Mouse (Mus musculus): ENCODE measurements at regions not wholly inside any gene's neighbourhood (a gene's known extent, or its start where the extent isn't known, plus 50 kb on each side); places are given as distances from the start of the nearest gene placed in this dataset.

GRCm38 (mm10) chr9:24922051-24922860 is 148.2 kb upstream of the Tbx20 start:
- CTCF ChIA-PET = interaction anchor here in 2 of 4 experiments (0.6 to 1.0 kb wide), 2 partner anchors 15 to 105 kb away, joined by 3 to 6 read pairs; no protein-coding TSS in a partner anchor
- POLR2A ChIA-PET = no interaction called here

- POLR2A ChIA-PET = interaction anchor here in 1 of 4 experiments (1.2 kb wide), 1 partner anchor 11 kb away, joined by 4 read pairs; no protein-coding TSS in a partner anchor
- CTCF ChIA-PET = no interaction called here
These were observed 149.4 kb upstream of the Tbx20 start for GRCm38 (mm10) chr9:24923514-24923913.

DNA sequence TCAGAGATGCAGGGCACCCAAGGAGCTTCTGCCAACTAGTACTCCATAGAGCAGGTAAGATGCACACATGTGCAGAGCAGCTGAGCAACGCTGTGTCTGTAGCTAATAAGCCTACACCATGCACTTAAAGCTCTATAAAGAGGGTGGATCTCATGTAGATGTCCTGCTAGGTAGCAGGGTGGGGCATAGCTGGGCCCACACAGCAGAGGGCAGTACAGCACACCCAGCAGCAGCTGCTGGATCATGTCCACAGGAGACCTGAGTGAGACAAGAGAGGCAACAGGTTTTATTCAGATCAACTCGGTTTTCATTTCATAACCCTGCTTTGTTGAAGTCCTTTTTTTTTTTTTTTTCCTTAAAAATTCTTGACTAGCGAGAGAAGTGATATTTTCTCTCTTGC is 151.5 kb upstream of the Gm10181 start:
- CTCF ChIA-PET = interaction anchor here (0.6 to 2.0 kb wide), 11 partner anchors 9 to 177 kb away, joined by 3 to 7 read pairs (median 4); no protein-coding TSS in a partner anchor
- POLR2A ChIA-PET = interaction anchor here in 1 of 4 experiments (0.9 kb wide), 1 partner anchor 28 kb away, joined by 6 read pairs; no protein-coding TSS in a partner anchor

- POLR2A ChIA-PET = interaction anchor here in 1 of 4 experiments (1.2 kb wide), 1 partner anchor 165 kb away, joined by 4 read pairs; no protein-coding TSS in a partner anchor
- CTCF ChIA-PET = no interaction called here
These were observed 146.3 kb upstream of the Gm10181 start for GRCm38 (mm10) chr9:24942943-24943342.

DNA sequence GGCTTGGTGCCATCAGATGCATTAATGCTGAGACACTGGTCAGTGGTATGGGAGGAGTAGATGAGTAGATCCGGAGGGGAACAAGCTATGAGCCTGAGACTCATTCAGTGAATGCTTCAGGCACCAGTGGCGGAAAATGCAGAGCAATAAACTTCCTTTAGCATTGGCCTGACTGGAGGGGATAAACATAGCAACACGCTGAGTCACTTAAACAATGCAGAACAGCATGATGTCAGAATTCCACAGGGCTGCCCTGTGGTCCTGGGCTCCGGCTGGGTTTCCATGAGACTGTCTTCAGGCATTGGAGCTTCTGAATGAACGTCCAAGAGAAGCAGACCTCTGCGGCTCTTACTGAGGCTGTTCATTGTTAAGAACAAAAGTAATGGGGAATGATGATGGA is 145.4 kb upstream of the Gm10181 start:
- POLR2A ChIA-PET = interaction anchor here in 1 of 4 experiments (1.2 kb wide), 1 partner anchor 166 kb away, joined by 4 read pairs; no protein-coding TSS in a partner anchor
- CTCF ChIA-PET = interaction anchor here in 2 of 4 experiments (0.8 to 0.9 kb wide), 2 partner anchors 164 to 183 kb away, joined by 3 to 4 read pairs; no protein-coding TSS in a partner anchor

- POLR2A ChIA-PET = no interaction called here
- CTCF ChIA-PET = no interaction called here
These were observed 136.7 kb upstream of the Gm10181 start for GRCm38 (mm10) chr9:24952516-24952915.

GRCm38 (mm10) chr9:24955641-24956040 is 133.6 kb upstream of the Gm10181 start:
- ChIA-PET CTCF (no interaction called here), POLR2A (no interaction called here)

DNA sequence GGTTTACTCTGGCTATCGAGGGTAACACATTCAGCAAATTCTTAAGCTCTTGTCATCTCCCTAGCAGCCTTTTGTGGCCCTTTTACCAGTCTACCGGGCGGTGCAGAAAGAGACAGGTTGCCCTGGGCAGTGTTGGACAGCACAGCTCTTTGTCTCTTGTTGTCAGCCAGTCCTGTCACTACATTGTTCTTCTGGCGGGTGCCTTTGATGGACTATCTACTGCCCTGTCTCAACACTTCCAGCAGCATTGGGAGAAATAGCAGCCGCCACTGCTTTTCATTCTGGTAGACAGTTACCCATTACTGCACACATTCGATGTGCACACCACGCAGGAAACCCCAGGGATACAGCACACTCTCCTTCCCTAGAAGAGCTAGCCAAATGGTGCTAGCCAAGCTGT is 132.7 kb upstream of the Gm10181 start:
- CTCF ChIA-PET = no interaction called here
- POLR2A ChIA-PET = interaction anchor here in 1 of 4 experiments (0.5 kb wide), 1 partner anchor 1155 kb away, joined by 3 read pairs; no protein-coding TSS in a partner anchor

- ChIA-PET CTCF (no interaction called here), POLR2A (no interaction called here)
These were observed 125.9 kb upstream of the Gm10181 start for GRCm38 (mm10) chr9:24963290-24963689.

DNA sequence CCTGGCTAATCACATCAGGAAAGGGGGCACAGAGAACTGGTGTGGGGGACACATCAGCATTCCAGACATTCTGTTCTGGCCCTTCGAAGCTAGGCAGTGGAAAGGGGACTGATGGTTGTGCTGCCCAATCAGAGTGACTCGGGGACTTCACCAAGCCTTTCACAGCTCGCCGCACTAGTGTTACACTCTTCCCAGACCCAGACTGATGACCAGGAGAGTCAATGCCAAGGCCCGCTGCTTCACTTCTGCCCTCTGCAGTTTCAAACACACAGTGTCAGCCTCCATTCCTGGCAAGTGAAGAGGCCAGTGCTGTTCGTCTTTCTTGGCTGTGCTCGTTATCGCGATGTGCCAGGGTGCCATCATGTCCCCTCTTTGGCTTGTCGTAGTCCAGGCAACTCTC is 121.7 kb upstream of the Gm10181 start:
- CTCF ChIA-PET = interaction anchor here in 1 of 4 experiments (0.6 to 1.0 kb wide), 2 partner anchors 16 to 207 kb away, joined by 4 read pairs; no protein-coding TSS in a partner anchor
- POLR2A ChIA-PET = no interaction called here

DNA sequence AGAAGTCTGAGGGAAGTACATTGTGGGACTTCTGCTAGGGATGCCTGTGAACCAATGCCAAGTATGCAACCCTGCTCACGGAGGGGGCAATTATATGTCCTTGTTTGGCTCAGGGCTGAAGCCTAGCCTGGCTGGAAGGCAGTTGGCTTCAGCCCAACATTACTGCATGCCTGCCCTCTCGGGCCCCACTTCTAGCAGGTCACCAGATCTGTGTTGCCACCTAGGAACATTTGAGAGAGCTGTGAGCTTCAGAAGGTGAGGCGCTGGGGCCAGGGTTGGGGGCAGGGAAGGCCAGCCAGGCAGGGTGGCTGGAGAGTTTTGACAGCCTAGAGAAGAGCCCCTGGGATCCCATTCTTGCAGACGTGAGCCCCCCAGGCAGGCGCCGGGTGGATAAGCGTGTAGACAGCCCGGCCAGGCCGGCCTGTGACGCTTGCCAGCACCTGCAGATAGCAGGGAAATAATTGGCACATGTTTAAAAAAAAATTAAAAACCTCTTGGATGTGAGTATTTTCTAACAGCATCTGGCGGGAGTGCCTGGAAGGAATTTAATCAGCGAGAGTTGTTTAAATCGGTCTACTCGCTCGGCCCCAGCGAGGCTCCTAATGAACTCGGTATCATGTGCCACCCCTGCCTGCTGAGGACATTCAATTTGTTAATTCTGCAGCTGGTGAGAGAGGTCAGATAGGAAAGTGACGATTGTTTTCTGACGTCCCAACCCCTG is 115.0 kb upstream of the Gm10181 start:
- CTCF ChIA-PET = interaction anchor here in 2 of 4 experiments (0.6 to 1.2 kb wide), 2 partner anchors 273 to 437 kb away, joined by 3 read pairs; no protein-coding TSS in a partner anchor
- POLR2A ChIA-PET = no interaction called here

DNA sequence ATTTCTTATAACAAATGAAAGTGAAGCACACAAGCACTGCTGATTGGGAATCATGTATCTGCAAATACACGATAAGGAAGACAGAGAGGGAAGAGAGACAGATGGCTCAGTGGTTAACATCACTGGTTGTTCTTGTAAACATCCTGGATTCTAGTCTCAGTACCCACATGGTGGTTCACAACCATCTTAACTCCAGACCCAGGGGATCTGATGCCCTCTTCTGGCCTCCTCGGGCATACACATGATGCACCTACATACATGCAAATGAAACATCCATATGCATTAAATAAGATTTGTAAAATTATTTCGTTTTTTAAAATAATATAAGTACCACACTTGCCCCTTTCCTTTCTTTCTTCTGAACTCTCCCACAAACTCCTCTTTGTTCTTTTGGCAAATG is 106.4 kb upstream of the Gm10181 start:
- CTCF ChIA-PET = no interaction called here
- POLR2A ChIA-PET = no interaction called here

DNA sequence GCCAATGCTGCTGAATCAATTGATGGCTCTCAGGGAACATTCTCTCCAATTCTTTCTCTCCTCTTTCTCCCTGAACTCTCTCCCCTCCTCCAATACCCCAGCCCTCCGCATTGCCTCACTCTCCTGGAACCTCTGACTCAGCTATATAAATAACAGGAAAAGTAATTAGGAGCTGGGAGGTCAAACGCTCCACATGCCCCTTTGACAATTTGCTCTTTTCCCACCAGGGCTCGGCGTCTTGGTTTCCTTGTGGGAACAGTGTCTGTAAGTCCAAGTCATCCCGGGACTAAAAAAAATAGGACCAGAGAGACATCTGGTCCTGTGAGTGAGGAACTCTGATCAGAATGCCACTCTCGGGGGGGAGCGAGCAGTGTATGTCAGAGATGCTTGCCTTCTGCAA is 94.7 kb upstream of the Gm10181 start:
- CTCF ChIA-PET = no interaction called here
- POLR2A ChIA-PET = no interaction called here

DNA sequence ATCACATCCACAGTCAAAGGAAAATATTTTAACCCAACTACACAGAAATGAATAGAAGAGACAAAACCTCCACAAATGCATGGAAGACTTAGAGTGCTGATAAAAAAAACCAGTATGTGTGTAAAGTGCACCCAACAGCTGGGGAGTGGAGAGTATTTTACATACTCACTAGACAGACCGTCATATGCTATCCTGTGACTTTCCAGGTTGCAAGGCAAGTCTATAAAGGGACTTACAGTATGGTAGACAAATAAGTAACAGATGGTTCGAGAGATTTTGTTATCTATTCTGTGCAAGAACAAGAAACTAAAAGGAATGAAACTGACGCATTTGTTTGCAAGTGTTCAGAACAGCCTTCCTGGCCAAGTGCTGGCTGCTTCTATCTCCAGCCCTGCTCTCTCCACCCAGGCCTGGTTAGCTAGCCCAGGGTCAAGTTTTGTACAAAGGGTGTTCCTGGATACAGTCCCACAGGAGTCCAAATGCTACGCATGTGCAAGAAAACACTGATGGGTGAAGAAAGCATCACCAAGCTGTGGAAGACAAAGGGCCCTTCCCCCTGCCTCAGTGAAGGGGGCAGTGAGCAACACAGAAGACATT is 68.0 kb upstream of the Gm10181 start:
- ChIA-PET POLR2A (interaction anchor here in 1 of 4 experiments (0.5 kb wide), 1 partner anchor 240 kb away, joined by 3 read pairs; no protein-coding TSS in a partner anchor), CTCF (interaction anchor here in 1 of 4 experiments (1.0 kb wide), 1 partner anchor 261 kb away, joined by 3 read pairs; no protein-coding TSS in a partner anchor)

GRCm38 (mm10) chr9:25022439-25022838 is 66.8 kb upstream of the Gm10181 start:
- POLR2A ChIA-PET = no interaction called here

GRCm38 (mm10) chr9:25024486-25024885 is 64.7 kb upstream of the Gm10181 start:
- CTCF ChIA-PET = interaction anchor here in 3 of 4 experiments (0.6 to 1.0 kb wide), 7 partner anchors 9 to 759 kb away, joined by 3 to 5 read pairs (median 3); no protein-coding TSS in a partner anchor
- POLR2A ChIA-PET = interaction anchor here in 1 of 4 experiments (1.1 kb wide), 1 partner anchor 248 kb away, joined by 3 read pairs; no protein-coding TSS in a partner anchor

More at GRCm38 (mm10) chr9:25022439-25022838, 66.8 kb upstream of the Gm10181 start:
- CTCF ChIA-PET = interaction anchor here in 1 of 4 experiments (1.0 kb wide), 1 partner anchor 262 kb away, joined by 3 read pairs; no protein-coding TSS in a partner anchor

- ChIA-PET POLR2A (interaction anchor here in 1 of 4 experiments (0.7 kb wide), 1 partner anchor 245 kb away, joined by 3 read pairs; no protein-coding TSS in a partner anchor), CTCF (interaction anchor here (0.6 to 2.1 kb wide), 32 partner anchors 13 to 1952 kb away, joined by 3 to 17 read pairs (median 4); partner anchors contain the start of gene Dpy19l2 (in 1 of the 4))
These were observed 61.6 kb upstream of the Gm10181 start for GRCm38 (mm10) chr9:25027581-25027980.

DNA sequence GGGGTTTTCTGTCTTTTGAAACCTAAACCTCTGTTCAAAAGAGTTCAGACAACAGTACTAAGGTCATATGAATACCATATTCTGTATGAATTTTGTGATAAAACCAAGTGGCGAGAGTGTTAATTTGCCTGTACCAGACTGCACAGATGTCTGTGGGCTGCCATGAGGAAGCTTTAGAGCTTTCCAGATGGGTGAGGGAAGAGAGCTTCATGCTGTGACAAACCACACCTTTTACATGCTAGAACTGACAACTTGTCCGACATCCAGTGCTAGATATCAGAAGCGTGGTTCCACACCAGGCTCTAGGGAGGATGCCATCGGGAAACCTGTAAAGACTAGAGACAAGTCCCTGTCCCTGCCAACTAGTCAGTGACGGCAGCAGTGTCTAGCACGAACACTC is 60.9 kb upstream of the Gm10181 start:
- CTCF ChIA-PET = interaction anchor here in 3 of 4 experiments (0.6 to 2.1 kb wide), 19 partner anchors 12 to 638 kb away, joined by 3 to 17 read pairs (median 4); partner anchors contain the start of gene Dpy19l2 (in 1 of the 3)
- POLR2A ChIA-PET = interaction anchor here in 2 of 4 experiments (0.5 to 0.6 kb wide), 2 partner anchors 14 to 303 kb away, joined by 5 to 6 read pairs; no protein-coding TSS in a partner anchor

GRCm38 (mm10) chr9:25031466-25031865 is 57.8 kb upstream of the Gm10181 start:
- ChIA-PET CTCF (interaction anchor here in 1 of 4 experiments (1.0 kb wide), 1 partner anchor 10 kb away, joined by 3 read pairs; no protein-coding TSS in a partner anchor), POLR2A (no interaction called here)

All from embryonic stem cell, embryonic (primary cell).